Mouse (Mus musculus): ENCODE data around the gene Cfl1. TPM values are rescaled to one million over a fixed set of nuclear protein-coding genes. Genes with fewer than 3 reads are reported as not detected.

Gene Cfl1
- total and polyA plus RNA-seq, 3 experiments = 818 to 1,768 (median 999) TPM

DNA sequence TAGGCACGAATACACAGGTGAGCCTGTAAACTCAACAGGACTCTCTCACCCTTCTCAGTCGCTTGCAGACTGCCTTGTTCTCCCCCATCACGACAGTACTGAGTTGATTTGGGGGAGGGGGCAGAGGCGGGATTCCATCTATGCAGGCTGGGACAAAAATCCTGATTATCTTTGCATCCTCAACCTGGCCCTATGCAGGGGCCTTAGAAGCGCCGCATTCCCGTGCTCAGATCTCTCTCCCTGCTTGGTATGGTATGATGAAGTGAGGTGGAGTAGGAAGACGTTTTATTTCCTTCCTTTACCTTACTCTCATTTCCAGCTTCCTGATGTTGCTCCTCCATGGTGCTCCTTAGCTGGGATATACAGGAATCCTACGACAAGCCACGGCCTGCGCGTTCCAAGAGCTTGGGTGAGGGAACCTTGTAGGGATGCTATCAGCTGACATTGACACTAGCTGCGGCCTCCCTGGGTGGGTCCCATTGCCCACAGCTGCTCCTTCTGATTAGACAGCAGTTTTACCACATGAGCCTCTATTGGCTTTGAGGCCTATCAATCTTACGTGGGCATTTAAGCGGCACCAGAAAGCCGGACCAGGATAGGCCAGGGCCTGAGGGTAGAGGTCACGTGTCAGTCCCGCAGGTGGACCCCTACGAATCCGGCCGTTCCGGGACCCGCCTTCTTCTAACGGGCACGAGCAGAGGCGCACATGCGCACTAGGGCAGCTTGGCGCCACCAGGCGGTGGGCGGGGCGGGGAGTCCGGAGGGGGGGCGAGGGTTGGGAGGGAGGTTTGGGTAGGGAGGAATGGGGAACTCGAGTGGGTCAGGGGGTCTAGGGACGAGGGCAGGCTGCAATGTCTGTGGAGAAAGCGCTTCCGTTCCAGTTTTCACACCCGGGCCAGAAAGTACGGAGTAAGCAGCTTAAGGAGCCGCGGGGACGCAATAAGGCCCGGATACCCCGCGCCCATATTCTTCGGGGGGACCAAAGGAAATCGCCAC is 20.1 kb downstream of the Cfl1 start, which contains the start of gene Snx32 (continued):
- TF ChIP-seq RAD21 (IDR thresholded peaks at IDR 0.05; ENCODE audit: low read depth, low read length) = no peak
- peak; percentile 98 for TF ChIP-seq MAX (IDR thresholded peaks at IDR 0.05; ENCODE audit: low read length)
- no peak for TF ChIP-seq JUND (conservative IDR thresholded peaks at IDR 0.05; ENCODE audit: low read depth, low read length)
- no peak; the same call in 1 of the 2 replicates for TF ChIP-seq NELFE (IDR thresholded peaks at IDR 0.05; ENCODE audit: low read depth, low read length)
- TF ChIP-seq CHD1 (IDR thresholded peaks at IDR 0.05; ENCODE audit: low read depth, low read length) = peak; percentile 65; the same call in 1 of the 2 replicates
- TF ChIP-seq USF1 (IDR thresholded peaks at IDR 0.05; ENCODE audit: low read depth, low read length) = peak; percentile 96
- TF ChIP-seq TBP (conservative IDR thresholded peaks at IDR 0.05; ENCODE audit: low read depth, low read length) = peak; percentile 96
- TF ChIP-seq ZNF384 (IDR thresholded peaks at IDR 0.05; ENCODE audit: low read depth, low read length) = no peak
- TF ChIP-seq RCOR1 (conservative IDR thresholded peaks at IDR 0.05; ENCODE audit: low read depth, low read length) = no peak
- TF ChIP-seq ETS1 (conservative IDR thresholded peaks at IDR 0.05; ENCODE audit: low read depth, low read length) = peak; percentile 56
- TF ChIP-seq TCF12 (IDR thresholded peaks at IDR 0.05; ENCODE audit: low read depth, low read length) = no peak
- no peak for TF ChIP-seq E2F4 (IDR thresholded peaks at IDR 0.05; ENCODE audit: insufficient replicate concordance, low read depth, low read length)
- TF ChIP-seq CTCF (conservative IDR thresholded peaks at IDR 0.05 in 1 of 2, IDR thresholded peaks at IDR 0.05 in 1 of 2; ENCODE audit: low read depth in 2 of 2, low read length in 2 of 2) = peak in 1 of 2 experiments; percentile 14; a peak in 1 of 4 replicates
- TF ChIP-seq GABPA (IDR thresholded peaks at IDR 0.05; ENCODE audit: insufficient replicate concordance, low read depth, low read length) = no peak
- no peak for TF ChIP-seq ZKSCAN1 (IDR thresholded peaks at IDR 0.05; ENCODE audit: borderline replicate concordance, low read depth, low read length)
- no peak for TF ChIP-seq POLR2AphosphoS2 (IDR thresholded peaks at IDR 0.05; ENCODE audit: low read depth, low read length)
- no peak for TF ChIP-seq ZC3H11A (IDR thresholded peaks at IDR 0.05; ENCODE audit: low read depth, low read length)
- no peak; the same call in 1 of the 2 replicates for TF ChIP-seq IRF4 (IDR thresholded peaks at IDR 0.05; ENCODE audit: low read depth, low read length)
- peak; percentile 80 for TF ChIP-seq ELF1 (IDR thresholded peaks at IDR 0.05; ENCODE audit: low read depth, low read length)
- TF ChIP-seq BHLHE40 (IDR thresholded peaks at IDR 0.05; ENCODE audit: low read depth, low read length) = peak; percentile 91
- peak; percentile 8; the same call in 1 of the 2 replicates for TF ChIP-seq MAZ (IDR thresholded peaks at IDR 0.05; ENCODE audit: low read depth, low read length)

DNA sequence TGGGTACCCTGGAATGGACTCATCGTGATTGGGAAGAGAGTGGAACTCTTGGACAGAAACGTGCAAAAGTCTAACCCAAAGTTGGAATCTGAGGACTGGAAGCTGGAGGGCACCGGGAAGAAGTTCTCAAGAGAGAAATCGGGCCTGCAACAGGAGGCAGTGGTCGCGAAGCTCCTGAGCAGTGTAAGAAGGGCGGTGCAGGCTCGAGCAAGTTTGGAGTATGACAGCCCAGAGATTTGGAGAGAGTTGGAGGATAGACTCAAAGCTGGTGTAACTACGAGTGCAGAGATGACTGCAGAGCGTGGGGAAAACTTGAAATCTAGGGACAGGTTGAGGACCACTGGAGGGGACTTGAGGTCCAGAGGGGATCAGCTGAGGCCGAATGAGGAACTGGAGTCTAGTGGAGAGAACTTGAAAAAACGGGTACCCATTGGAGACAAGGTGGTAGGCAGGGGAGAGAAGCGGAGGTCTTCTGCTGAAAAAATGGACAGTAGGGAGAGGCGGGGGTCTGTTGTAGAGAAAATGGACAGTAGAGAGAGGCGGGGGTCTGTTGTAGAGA is 20.9 kb downstream of the Cfl1 start:
- H3K4me1 ChIP-seq (ENCODE audit: control insufficient read depth in 1 of 2, insufficient read depth in 2 of 2) = peaks cover 6 to 31% of the 10 kb centered on the region in 2 experiments
- H3K9ac ChIP-seq (ENCODE audit: insufficient read depth, low read depth) = peak overlapping the region; percentile 61
- no peaks in the 10 kb centered on the region for H3K36me3 ChIP-seq (replicated peaks in 1 of 2; ENCODE audit: control insufficient read depth in 1 of 2, insufficient read depth in 1 of 2, low read length in 1 of 2)
- H3K9me3 ChIP-seq (replicated peaks; ENCODE audit: low read length) = no peaks in the 10 kb centered on the region
- DNase-seq (ENCODE audit: extremely low read depth) = no peak
- dilution Hi-C loops (cut with MboI; ENCODE audit: extremely low pct_ligation_motif_present, extremely low pct_unique_long_range_greater_than_20kb, low sequenced_read_pairs) (no loop called here), in situ Hi-C loops (cut with MboI; ENCODE audit: low pct_ligation_motif_present, low pct_unique_long_range_greater_than_20kb, low sequenced_read_pairs) (no loop called here)
- peak overlapping the region; percentile 86 for H3K4me2 ChIP-seq (ENCODE audit: insufficient read depth, low read depth, poor library complexity, severe bottlenecking)
- 0 out of 2 replicates have a peak, but pooled peaks have one; percentile 5 for TF ChIP-seq CHD1 (IDR thresholded peaks at IDR 0.05; ENCODE audit: low read depth, low read length)
- 0 out of 2 replicates have a peak, but pooled peaks have one; percentile 19 for TF ChIP-seq MAX (IDR thresholded peaks at IDR 0.05; ENCODE audit: low read length)
- 0 out of 2 replicates have a peak, but pooled peaks have one; percentile 6 for TF ChIP-seq ZMIZ1 (IDR thresholded peaks at IDR 0.05; ENCODE audit: low read depth, low read length)
- no peak for TF ChIP-seq IRF4 (IDR thresholded peaks at IDR 0.05; ENCODE audit: low read depth, low read length)
- H3K79me2 ChIP-seq (replicated peaks; ENCODE audit: control insufficient read depth, extremely low read depth, insufficient read depth, poor library complexity, severe bottlenecking) = no peaks in the 10 kb centered on the region
- H3K27me3 ChIP-seq (replicated peaks) = peaks cover 3% of the 10 kb centered on the region
- peak overlapping the region; percentile 56 to 64 (median 63) for H3K4me3 ChIP-seq (replicated peaks in 1 of 3; ENCODE audit: low read depth in 2 of 3, low read length in 2 of 3, poor library complexity in 1 of 3)
- no peak overlapping the region for H3K27ac ChIP-seq (ENCODE audit: insufficient read depth, low read depth)
